Mouse (Mus musculus): ENCODE results near the gene Snx6. TPM values are rescaled to one million over a fixed set of nuclear protein-coding genes. Genes with fewer than 3 reads are reported as not detected.
A peak's percentile ranks its signal among the peaks of the same experiment; 100 is the strongest.
"Not testable (repeated sequence)": the region's sequence is repeated elsewhere in the genome, so short reads cannot be mapped to it uniquely, and the experiment has no call there.

Gene Snx6
- polyA plus RNA-seq, 1 experiment from 2014 or later: 115 TPM

GRCm38 (mm10) chr12:54789346-54790143, 6.0 kb downstream of the Snx6 start:
- TF ChIP-seq EP300 (IDR thresholded peaks at IDR 0.05) (no peak), CTCF (IDR thresholded peaks at IDR 0.05) (peak; percentile 37)

DNA sequence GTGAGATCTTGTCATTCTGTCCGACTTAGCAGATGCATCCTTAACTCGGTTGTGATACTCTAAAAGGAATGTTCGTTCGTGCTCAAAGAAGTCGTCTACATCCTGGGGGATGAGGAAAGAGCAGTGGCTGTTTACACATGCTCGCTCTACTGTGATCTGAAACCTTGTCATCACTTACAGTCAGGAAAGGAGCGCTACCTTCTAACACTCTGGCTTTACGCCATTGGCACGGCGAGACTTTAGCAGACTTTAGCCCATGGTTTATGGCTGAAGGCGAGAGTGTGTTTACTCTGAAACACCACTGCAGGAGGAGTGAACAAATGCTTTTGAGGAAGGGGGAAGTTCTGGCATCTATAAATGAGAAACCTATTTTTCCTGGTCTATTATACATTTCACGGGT, 31.9 kb downstream of the Snx6 start:
- H3K9me3 ChIP-seq (ENCODE audit: low read length): no peaks in the 10 kb centered on the region
- ATAC-seq (no peak), DNase-seq (ENCODE audit: low spot score) (no peak)
- H3K4me3 ChIP-seq (ENCODE audit: low read depth, low read length): no peak overlapping the region
- H3K9ac ChIP-seq (replicated peaks; ENCODE audit: low read depth): no peak overlapping the region
- no peaks in the 10 kb centered on the region for H3K27me3 ChIP-seq (replicated peaks; ENCODE audit: insufficient read depth, low read length)
- no peak overlapping the region for H3K4me2 ChIP-seq (replicated peaks; ENCODE audit: low read depth, low read length)
- H3K4me1 ChIP-seq (ENCODE audit: insufficient read depth, low read depth, low read length): no peaks in the 10 kb centered on the region
- peaks cover 52% of the 10 kb centered on the region for H3K36me3 ChIP-seq (ENCODE audit: insufficient read depth, low read length)
- TF ChIP-seq EP300 (IDR thresholded peaks at IDR 0.05): no peak
- no peak for TF ChIP-seq CTCF (IDR thresholded peaks at IDR 0.05)
- WGBS: 83% methylated on average over 12 of the region's 12 CpGs
- no peak overlapping the region for H3K27ac ChIP-seq (ENCODE audit: low read length)

More at GRCm38 (mm10) chr12:54789346-54790143, 6.0 kb downstream of the Snx6 start:
- Histone ChIP-seq H3K9me3 (ENCODE audit: low read length) (no peaks in the 10 kb centered on the region), H3K27me3 (replicated peaks; ENCODE audit: insufficient read depth, low read length) (no peaks in the 10 kb centered on the region), H3K27ac (ENCODE audit: low read length) (peak overlapping the region; percentile 20), H3K36me3 (ENCODE audit: insufficient read depth, low read length) (no peaks in the 10 kb centered on the region), H3K4me2 (replicated peaks; ENCODE audit: low read depth, low read length) (peak overlapping the region; percentile 32), H3K9ac (replicated peaks; ENCODE audit: low read depth) (no peak overlapping the region), H3K4me1 (ENCODE audit: insufficient read depth, low read depth, low read length) (peaks cover 9% of the 10 kb centered on the region; the same call in 1 of the 2 replicates), H3K4me3 (ENCODE audit: low read depth, low read length) (no peak overlapping the region)
- ATAC-seq: peak; percentile 90
- DNase-seq (ENCODE audit: low spot score): peak; percentile 87
- 14% methylated on average over 11 of the region's 11 CpGs for WGBS

DNA sequence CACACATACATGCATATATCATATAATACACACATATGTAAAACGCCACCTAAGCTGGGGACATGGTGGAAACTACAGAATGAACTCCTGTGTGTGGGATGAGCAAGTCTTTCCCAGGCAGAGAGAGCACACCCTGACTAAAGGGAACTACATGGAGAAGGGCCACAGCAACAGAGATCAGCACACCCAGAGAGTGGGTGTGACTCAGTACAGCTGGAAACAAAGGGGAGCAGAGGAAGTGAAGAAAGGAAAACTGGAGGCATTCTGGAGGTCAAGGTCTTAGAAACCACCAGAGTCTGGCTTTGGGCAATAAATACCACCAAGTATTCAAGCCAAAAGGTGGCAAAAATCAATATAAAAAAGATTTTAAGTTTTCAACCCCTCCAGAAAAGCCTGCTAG, 34.8 kb downstream of the Snx6 start:
- WGBS: 100% methylated on average over 1 of the region's 1 CpGs
- DNase-seq (ENCODE audit: low spot score) (no peak), ATAC-seq (no peak)
- Histone ChIP-seq H3K4me1 (ENCODE audit: insufficient read depth, low read depth, low read length) (no peaks in the 10 kb centered on the region), H3K27ac (ENCODE audit: low read length) (no peak overlapping the region), H3K9me3 (ENCODE audit: low read length) (no peaks in the 10 kb centered on the region), H3K9ac (replicated peaks; ENCODE audit: low read depth) (no peak overlapping the region), H3K27me3 (replicated peaks; ENCODE audit: insufficient read depth, low read length) (no peaks in the 10 kb centered on the region), H3K4me2 (replicated peaks; ENCODE audit: low read depth, low read length) (no peak overlapping the region), H3K4me3 (ENCODE audit: low read depth, low read length) (no peak overlapping the region), H3K36me3 (ENCODE audit: insufficient read depth, low read length) (peaks cover 36% of the 10 kb centered on the region)
- no peak for TF ChIP-seq EP300 (IDR thresholded peaks at IDR 0.05)

DNA sequence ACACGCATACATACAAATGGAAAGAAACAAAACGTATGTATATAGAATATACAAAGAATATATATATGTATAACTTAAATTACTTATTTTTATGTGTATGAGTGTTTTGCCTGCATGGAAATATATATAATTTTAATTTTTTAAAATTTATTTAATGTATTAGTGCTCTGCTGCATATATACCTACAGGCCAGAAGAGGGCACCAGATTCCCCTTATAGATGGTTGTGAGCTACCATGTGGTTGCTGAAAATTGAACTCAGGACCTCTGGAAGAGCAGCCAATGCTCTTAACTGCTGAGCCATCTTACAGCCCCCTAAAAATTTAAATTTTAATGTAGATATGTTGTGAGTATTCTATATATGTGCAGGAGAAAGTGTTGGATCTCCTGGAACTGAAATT, 36.7 kb downstream of the Snx6 start:
- Histone ChIP-seq H3K27ac (ENCODE audit: low read length) (no peak overlapping the region), H3K9ac (replicated peaks; ENCODE audit: low read depth) (no peak overlapping the region), H3K36me3 (ENCODE audit: insufficient read depth, low read length) (peaks cover 31% of the 10 kb centered on the region), H3K4me1 (ENCODE audit: insufficient read depth, low read depth, low read length) (no peaks in the 10 kb centered on the region), H3K4me3 (ENCODE audit: low read depth, low read length) (no peak overlapping the region), H3K9me3 (ENCODE audit: low read length) (no peaks in the 10 kb centered on the region), H3K4me2 (replicated peaks; ENCODE audit: low read depth, low read length) (no peak overlapping the region), H3K27me3 (replicated peaks; ENCODE audit: insufficient read depth, low read length) (no peaks in the 10 kb centered on the region)
- DNase-seq (ENCODE audit: low spot score) (no peak), ATAC-seq (no peak)
- TF ChIP-seq CTCF (IDR thresholded peaks at IDR 0.05) (peak; percentile 26), EP300 (IDR thresholded peaks at IDR 0.05) (no peak)
- WGBS: 96% methylated on average over 2 of the region's 2 CpGs

DNA sequence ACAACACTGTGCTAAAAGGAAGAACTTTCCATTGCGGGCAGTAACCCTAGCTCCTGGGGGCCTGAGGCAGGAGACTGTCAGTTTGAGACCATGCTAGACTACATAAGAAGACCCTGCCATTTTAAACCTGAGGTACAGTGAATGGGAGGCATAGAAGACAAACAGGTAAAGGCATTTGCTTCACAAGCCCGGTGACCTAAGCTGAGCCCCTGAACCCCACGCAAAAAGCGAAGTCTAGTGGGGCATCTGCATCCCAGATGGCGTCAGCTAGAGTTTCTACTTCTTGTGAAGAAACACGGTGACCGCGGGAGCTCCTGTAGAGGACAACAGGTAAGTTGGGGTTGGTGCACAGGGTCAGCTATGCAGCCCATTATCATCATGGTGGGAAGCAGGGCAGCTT, 46.9 kb downstream of the Snx6 start:
- peaks cover 39% of the 10 kb centered on the region for H3K36me3 ChIP-seq (ENCODE audit: insufficient read depth, low read length)
- 97% methylated on average over 8 of the region's 8 CpGs for WGBS
- no peak for DNase-seq (ENCODE audit: low spot score)

DNA sequence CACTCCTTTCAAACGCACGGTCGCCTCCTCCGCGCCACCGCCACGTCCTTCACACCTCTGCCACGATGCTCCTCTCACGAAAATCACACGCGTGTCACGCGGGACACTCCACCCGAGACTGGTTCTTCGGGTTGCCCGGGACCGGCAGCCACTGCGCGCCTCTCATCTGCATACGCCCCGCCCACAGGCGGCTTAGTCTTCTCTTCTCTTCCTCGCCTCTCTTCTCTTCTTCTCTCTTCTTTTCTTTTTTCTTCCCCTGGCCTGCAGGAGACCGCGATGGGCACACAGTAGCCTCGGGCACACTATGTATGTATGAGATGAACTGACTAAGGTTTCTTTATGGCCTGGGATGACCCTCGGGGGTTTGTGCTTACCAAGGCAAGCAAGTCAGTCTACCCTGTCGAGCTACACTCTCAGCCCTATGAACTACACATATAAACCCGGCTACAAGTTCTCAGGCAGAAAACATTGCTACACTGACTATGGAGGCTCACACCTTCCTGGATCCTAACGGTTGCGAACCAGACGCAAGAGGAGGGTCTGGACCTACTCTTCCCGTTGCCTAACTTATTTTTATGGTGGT, 56.8 kb downstream of the Snx6 start:
- not testable (repeated sequence) for H3K4me1 ChIP-seq (ENCODE audit: insufficient read depth, low read depth, low read length); H3K4me3 ChIP-seq (ENCODE audit: low read depth, low read length); DNase-seq (ENCODE audit: low spot score); H3K36me3 ChIP-seq (ENCODE audit: insufficient read depth, low read length); H3K27ac ChIP-seq (ENCODE audit: low read length); H3K4me2 ChIP-seq (replicated peaks; ENCODE audit: low read depth, low read length); H3K27me3 ChIP-seq (replicated peaks; ENCODE audit: insufficient read depth, low read length); H3K9ac ChIP-seq (replicated peaks; ENCODE audit: low read depth); H3K9me3 ChIP-seq (ENCODE audit: low read length)
- peak; percentile 61 for ATAC-seq
- WGBS: 2% methylated on average over 4 of the region's 33 CpGs

More for the DNA sequence above, 46.9 kb downstream of the Snx6 start:
- Histone ChIP-seq H3K9ac (replicated peaks; ENCODE audit: low read depth) (no peak overlapping the region), H3K4me3 (ENCODE audit: low read depth, low read length) (no peak overlapping the region), H3K4me2 (replicated peaks; ENCODE audit: low read depth, low read length) (no peak overlapping the region), H3K4me1 (ENCODE audit: insufficient read depth, low read depth, low read length) (no peaks in the 10 kb centered on the region), H3K9me3 (ENCODE audit: low read length) (no peaks in the 10 kb centered on the region), H3K27me3 (replicated peaks; ENCODE audit: insufficient read depth, low read length) (no peaks in the 10 kb centered on the region), H3K27ac (ENCODE audit: low read length) (no peak overlapping the region)
- TF ChIP-seq EP300 (IDR thresholded peaks at IDR 0.05): no peak
- TF ChIP-seq CTCF (IDR thresholded peaks at IDR 0.05): no peak
- no peak for ATAC-seq

DNA sequence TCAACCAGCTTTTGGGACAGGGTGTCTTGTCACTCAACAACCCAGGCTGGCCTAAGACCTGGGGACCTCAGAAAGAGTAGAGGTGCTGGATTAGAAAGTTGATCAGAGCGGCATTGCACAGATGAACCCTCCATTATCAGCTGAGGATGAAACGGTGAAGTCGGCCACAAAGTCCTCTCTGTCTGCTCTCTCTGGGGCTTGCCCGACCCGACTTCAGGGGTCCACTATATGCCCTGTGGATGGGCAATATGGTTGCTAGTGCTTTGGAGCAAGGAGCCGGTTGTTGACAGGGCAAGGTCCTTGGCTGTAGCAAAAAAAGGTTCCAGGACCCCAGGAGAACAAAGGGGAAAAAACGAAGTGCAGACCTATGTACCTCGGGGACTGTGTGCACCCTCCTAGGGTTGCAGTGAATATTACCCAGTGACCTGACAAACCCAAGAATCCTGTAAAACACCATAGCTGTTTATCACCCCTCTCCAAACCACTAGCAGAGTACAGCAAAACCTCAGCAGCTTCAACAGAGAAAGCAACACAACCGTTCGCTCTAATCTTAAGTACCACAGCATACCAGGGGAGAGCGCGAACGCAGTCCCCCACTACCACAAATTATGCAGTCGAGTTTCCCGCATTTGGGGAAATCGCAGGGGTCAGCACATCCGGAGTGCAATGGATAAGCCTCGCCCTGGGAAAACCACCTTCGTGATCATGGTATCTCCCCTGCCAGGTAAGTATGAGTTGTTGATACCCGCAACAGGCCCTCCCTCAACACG, 57.4 kb downstream of the Snx6 start:
- not testable (repeated sequence) for H3K4me3 ChIP-seq (ENCODE audit: low read depth, low read length); H3K36me3 ChIP-seq (ENCODE audit: insufficient read depth, low read length); H3K27me3 ChIP-seq (replicated peaks; ENCODE audit: insufficient read depth, low read length); H3K4me2 ChIP-seq (replicated peaks; ENCODE audit: low read depth, low read length); DNase-seq (ENCODE audit: low spot score); H3K4me1 ChIP-seq (ENCODE audit: insufficient read depth, low read depth, low read length); H3K9ac ChIP-seq (replicated peaks; ENCODE audit: low read depth); H3K27ac ChIP-seq (ENCODE audit: low read length); H3K9me3 ChIP-seq (ENCODE audit: low read length)
- peak; percentile 78 for ATAC-seq
- WGBS: no CpG with 5 or more reads among the region's 21 CpGs

- not testable (repeated sequence) for H3K4me2 ChIP-seq (replicated peaks; ENCODE audit: low read depth, low read length)
- 0% methylated on average over 3 of the region's 49 CpGs for WGBS
These were observed 61.0 kb downstream of the Snx6 start for GRCm38 (mm10) chr12:54734307-54735131.

More at GRCm38 (mm10) chr12:54734307-54735131, 61.0 kb downstream of the Snx6 start:
- DNase-seq (ENCODE audit: low spot score); H3K27ac ChIP-seq (ENCODE audit: low read length); H3K4me3 ChIP-seq (ENCODE audit: low read depth, low read length); H3K9ac ChIP-seq (replicated peaks; ENCODE audit: low read depth); H3K9me3 ChIP-seq (ENCODE audit: low read length); H3K27me3 ChIP-seq (replicated peaks; ENCODE audit: insufficient read depth, low read length); H3K36me3 ChIP-seq (ENCODE audit: insufficient read depth, low read length); H3K4me1 ChIP-seq (ENCODE audit: insufficient read depth, low read depth, low read length): not testable (repeated sequence)
- ATAC-seq: peak; percentile 62

Data from lung, postnatal 0 days (tissue).